Comparison of ENCODE assay signal across 9 mouse cellular contexts in genomic region chr10:121689591-121690314, GRCm38 (mm10). TPM values are rescaled to one million over a fixed set of nuclear protein-coding genes. Genes with fewer than 3 reads are reported as not detected.
DNase-seq lines count a peak whose midpoint lies in the region; ATAC-seq and TF ChIP-seq lines count a peak whose summit lies in the region.
"Had no signal": no experiment of that assay in that cellular context is flagged by ENCODE, and none has a peak within 500 bp of the region (broad histone marks: within the 10 kb centered on the region; RNA-seq: fewer than 3 reads in every experiment).

No protein-coding gene starts in this region.

- no peak for TF ChIP-seq POLR2A in CH12.LX (IDR thresholded peaks at IDR 0.05; ENCODE audit: low read depth, low read length)
- no peak for TF ChIP-seq POLR2A in bone marrow macrophage, adult 2 months (IDR thresholded peaks at IDR 0.05; ENCODE audit: borderline replicate concordance, low read depth, low read length)
- TF ChIP-seq POLR2A in limb, embryonic 14.5 days (IDR thresholded peaks at IDR 0.05; ENCODE audit: borderline replicate concordance, extremely low read depth, insufficient read depth, insufficient read length): no peak

- TF ChIP-seq RAD21 in CH12.LX (IDR thresholded peaks at IDR 0.05; ENCODE audit: low read depth, low read length): peak; percentile 43

- H3K79me2 ChIP-seq in CH12.LX (replicated peaks; ENCODE audit: control insufficient read depth, extremely low read depth, insufficient read depth, poor library complexity, severe bottlenecking): no peaks in the 10 kb centered on the region

- H3K9ac ChIP-seq in CH12.LX (ENCODE audit: insufficient read depth, low read depth): no peak overlapping the region
- H3K9ac ChIP-seq in heart, embryonic 14.5 days (ENCODE audit: low read length): no peak overlapping the region
- no peak overlapping the region for H3K9ac ChIP-seq in kidney, embryonic 16.5 days (replicated peaks; ENCODE audit: low read length)
- no peak overlapping the region for H3K9ac ChIP-seq in limb, embryonic 14.5 days (ENCODE audit: low read depth, low read length, severe bottlenecking)
- no peak overlapping the region for H3K9ac ChIP-seq in stomach, postnatal 0 days (ENCODE audit: low read length)

- dilution Hi-C loops in CH12.LX (cut with MboI; ENCODE audit: extremely low pct_ligation_motif_present, extremely low pct_unique_long_range_greater_than_20kb, low sequenced_read_pairs): no loop called here

- H3K27ac ChIP-seq in CH12.LX (ENCODE audit: insufficient read depth, low read depth): no peak overlapping the region
- no peak overlapping the region for H3K27ac ChIP-seq in bone marrow macrophage, adult 2 months (ENCODE audit: insufficient read depth, low read depth, low read length)
- no peak overlapping the region for H3K27ac ChIP-seq in heart, embryonic 14.5 days (replicated peaks in 1 of 2; ENCODE audit: control insufficient read depth in 1 of 2, insufficient read depth in 1 of 2, low read depth in 2 of 2, low read length in 2 of 2)
- H3K27ac ChIP-seq in kidney, embryonic 16.5 days (ENCODE audit: low read length): no peak overlapping the region
- H3K27ac ChIP-seq in limb, embryonic 14.5 days (replicated peaks; ENCODE audit: low read depth, low read length): no peak overlapping the region
- no peak overlapping the region for H3K27ac ChIP-seq in stomach, postnatal 0 days (replicated peaks)

- H3K4me1 ChIP-seq in CH12.LX (ENCODE audit: control insufficient read depth in 1 of 2, insufficient read depth in 2 of 2): peaks cover 0 to 3% of the 10 kb centered on the region in 2 experiments; a peak in 1 of 4 replicates
- H3K4me1 ChIP-seq in bone marrow macrophage, adult 2 months (ENCODE audit: control insufficient read depth, insufficient read depth, low read length): no peaks in the 10 kb centered on the region
- no peaks in the 10 kb centered on the region for H3K4me1 ChIP-seq in heart, embryonic 14.5 days (ENCODE audit: control insufficient read depth in 2 of 2, insufficient read depth in 2 of 2, low read length in 2 of 2)
- peaks cover 6% of the 10 kb centered on the region for H3K4me1 ChIP-seq in kidney, embryonic 16.5 days (ENCODE audit: insufficient read depth, low read length)
- H3K4me1 ChIP-seq in limb, embryonic 14.5 days (ENCODE audit: control insufficient read depth, insufficient read depth, low read length): peaks cover 3% of the 10 kb centered on the region; the same call in 1 of the 2 replicates
- H3K4me1 ChIP-seq in stomach, postnatal 0 days (replicated peaks; ENCODE audit: control insufficient read depth, insufficient read depth): no peaks in the 10 kb centered on the region

- H3K27me3 ChIP-seq in CH12.LX (replicated peaks): no peaks in the 10 kb centered on the region
- H3K27me3 ChIP-seq in heart, embryonic 14.5 days (ENCODE audit: control insufficient read depth, insufficient read depth, low read length): no peaks in the 10 kb centered on the region; the same call in 1 of the 2 replicates
- no peaks in the 10 kb centered on the region for H3K27me3 ChIP-seq in kidney, embryonic 16.5 days (ENCODE audit: insufficient read depth, low read length)
- H3K27me3 ChIP-seq in limb, embryonic 14.5 days (ENCODE audit: control insufficient read depth, insufficient read depth, low read length): no peaks in the 10 kb centered on the region
- H3K27me3 ChIP-seq in stomach, postnatal 0 days (ENCODE audit: control insufficient read depth, insufficient read depth, low read length): no peaks in the 10 kb centered on the region

- no peaks in the 10 kb centered on the region for H3K36me3 ChIP-seq in CH12.LX (replicated peaks in 1 of 2; ENCODE audit: control insufficient read depth in 1 of 2, insufficient read depth in 1 of 2, low read length in 1 of 2)
- no peaks in the 10 kb centered on the region for H3K36me3 ChIP-seq in heart, embryonic 14.5 days (ENCODE audit: control insufficient read depth, insufficient read depth, low read length)
- no peaks in the 10 kb centered on the region for H3K36me3 ChIP-seq in kidney, embryonic 16.5 days (ENCODE audit: insufficient read depth, low read length)
- H3K36me3 ChIP-seq in limb, embryonic 14.5 days (ENCODE audit: control insufficient read depth, insufficient read depth, low read length): no peaks in the 10 kb centered on the region
- H3K36me3 ChIP-seq in stomach, postnatal 0 days (ENCODE audit: control insufficient read depth, insufficient read depth, low read length): no peaks in the 10 kb centered on the region

- H3K9me3 ChIP-seq in CH12.LX (replicated peaks; ENCODE audit: low read length): peaks cover 2% of the 10 kb centered on the region
- no peaks in the 10 kb centered on the region for H3K9me3 ChIP-seq in heart, embryonic 14.5 days (ENCODE audit: control insufficient read depth, low read length)
- no peaks in the 10 kb centered on the region for H3K9me3 ChIP-seq in kidney, embryonic 16.5 days (ENCODE audit: low read length)
- no peaks in the 10 kb centered on the region for H3K9me3 ChIP-seq in limb, embryonic 14.5 days (ENCODE audit: control insufficient read depth, low read length)
- no peaks in the 10 kb centered on the region for H3K9me3 ChIP-seq in stomach, postnatal 0 days (ENCODE audit: control insufficient read depth, low read length)

- peak; percentile 64; the same call in 1 of the 2 replicates for ATAC-seq in erythroblast, adult 5-6 weeks (replicated peaks; ENCODE audit: low FRiP score, poor library complexity, severe bottlenecking)
- ATAC-seq in heart, embryonic 14.5 days (ENCODE audit: insufficient number of reproducible peaks, insufficient read depth, low FRiP score, low read depth): peak; percentile 38; the same call in 1 of the 2 replicates
- ATAC-seq in kidney, embryonic 16.5 days (ENCODE audit: low FRiP score, low TSS enrichment): peak; percentile 76
- peak; percentile 67 for ATAC-seq in limb, embryonic 14.5 days (ENCODE audit: low FRiP score, low read depth)
- peak; percentile 64 for ATAC-seq in monocyte, adult 5-6 weeks (replicated peaks; ENCODE audit: insufficient number of reproducible peaks, low FRiP score, low TSS enrichment, poor library complexity, severe bottlenecking)
- peak; percentile 87 for ATAC-seq in stomach, postnatal 0 days (ENCODE audit: low FRiP score, low TSS enrichment)

- 21% methylated on average over 15 of the region's 15 CpGs for WGBS in heart, embryonic 14.5 days
- 17% methylated on average over 15 of the region's 15 CpGs for WGBS in kidney, embryonic 16.5 days
- WGBS in limb, embryonic 14.5 days: 15% methylated on average over 15 of the region's 15 CpGs
- WGBS in stomach, postnatal 0 days: 16% methylated on average over 15 of the region's 15 CpGs

- in situ Hi-C loops in CH12.LX (cut with MboI; ENCODE audit: low pct_ligation_motif_present, low pct_unique_long_range_greater_than_20kb, low sequenced_read_pairs): loop anchor here (10.0 to 25.0 kb wide), 2 partner anchors 75 to 848 kb away; no protein-coding TSS in a partner anchor

- no peak overlapping the region for H3K4me2 ChIP-seq in CH12.LX (ENCODE audit: insufficient read depth, low read depth, poor library complexity, severe bottlenecking)
- H3K4me2 ChIP-seq in heart, embryonic 14.5 days (ENCODE audit: low read length): no peak overlapping the region
- H3K4me2 ChIP-seq in kidney, embryonic 16.5 days (replicated peaks; ENCODE audit: low read depth, low read length): no peak overlapping the region
- H3K4me2 ChIP-seq in limb, embryonic 14.5 days (replicated peaks; ENCODE audit: low read depth, low read length, severe bottlenecking): no peak overlapping the region
- no peak overlapping the region for H3K4me2 ChIP-seq in stomach, postnatal 0 days (replicated peaks; ENCODE audit: low read depth)

- TF ChIP-seq EP300 in CH12.LX (IDR thresholded peaks at IDR 0.05; ENCODE audit: low read length): no peak
- TF ChIP-seq EP300 in stomach, postnatal 0 days (optimal IDR thresholded peaks at IDR 0.05): no peak

- no peak overlapping the region for H3K4me3 ChIP-seq in CH12.LX (replicated peaks in 1 of 3; ENCODE audit: low read depth in 2 of 3, low read length in 2 of 3, poor library complexity in 1 of 3)
- no peak overlapping the region for H3K4me3 ChIP-seq in bone marrow macrophage, adult 2 months (ENCODE audit: insufficient read depth, low read length)
- H3K4me3 ChIP-seq in heart, embryonic 14.5 days (ENCODE audit: control insufficient read depth in 1 of 2, insufficient read depth in 1 of 2, low read depth in 1 of 2, low read length in 2 of 2): no peak overlapping the region
- no peak overlapping the region for H3K4me3 ChIP-seq in kidney, embryonic 16.5 days (ENCODE audit: low read length)
- no peak overlapping the region for H3K4me3 ChIP-seq in limb, embryonic 14.5 days (replicated peaks; ENCODE audit: low read length)
- H3K4me3 ChIP-seq in stomach, postnatal 0 days (ENCODE audit: low read depth, low read length): no peak overlapping the region

- peak; percentile 61 to 64 for TF ChIP-seq CTCF in CH12.LX (conservative IDR thresholded peaks at IDR 0.05 in 1 of 2, IDR thresholded peaks at IDR 0.05 in 1 of 2; ENCODE audit: low read depth in 2 of 2, low read length in 2 of 2)
- TF ChIP-seq CTCF in bone marrow macrophage, adult 2 months (IDR thresholded peaks at IDR 0.05; ENCODE audit: low read depth, low read length): peak; percentile 33; the same call in 1 of the 2 replicates
- TF ChIP-seq CTCF in stomach, postnatal 0 days (IDR thresholded peaks at IDR 0.05; ENCODE audit: low read depth): peak; percentile 93

- peak; percentile 29 for DNase-seq in CH12.LX (ENCODE audit: extremely low read depth)
- peak; percentile 91 for DNase-seq in limb, embryonic 14.5 days (ENCODE audit: low spot score)
- peak; percentile 77 for DNase-seq in stomach, postnatal 0 days (ENCODE audit: low spot score)

RNA-seq across cellular contexts. Expression of gene D930020B18Rik, which starts 48.4 kb away (rescaled TPM):
- total RNA-seq in CH12.LX (2012; rRNA removed) (not detected in 2 replicates), CH12.LX (2014; rRNA removed) (not detected in 2 replicates)
- polyA plus RNA-seq in CH12.LX (2012; ENCODE audit: insufficient read length, low read depth): not detected in 2 replicates
- not detected in 2 replicates for polyA plus RNA-seq in bone marrow macrophage, adult 2 months (2012; ENCODE audit: insufficient read depth, insufficient read length, missing spikeins)
- total RNA-seq in erythroblast, adult 5-6 weeks (2015; ENCODE audit: low replicate concordance): not detected in 2 replicates
- total RNA-seq in erythroblast, adult 5-6 weeks (2017; ENCODE audit: low replicate concordance): not detected in 2 replicates
- not detected in 2 replicates for polyA plus RNA-seq in heart, embryonic 14.5 days (2014; fragmentation: Nextera tagmentation; extraction: Ambion mirVana)
- 0.27 and 0.30 TPM in 2 replicates for polyA plus RNA-seq in kidney, embryonic 16.5 days (2015; fragmentation: Nextera tagmentation; extraction: Ambion mirVana)
- polyA plus RNA-seq in limb, embryonic 14.5 days (2012; rRNA removed): 1.1 and 1.4 TPM in 2 replicates
- 0.98 and 1.1 TPM in 2 replicates for polyA plus RNA-seq in limb, embryonic 14.5 days (2014; fragmentation: Nextera tagmentation; extraction: Ambion mirVana)
- not detected in 3 replicates for total RNA-seq in monocyte, adult 5-6 weeks (2017)
- polyA plus RNA-seq in stomach, postnatal 0 days (2015; fragmentation: Nextera tagmentation; extraction: Ambion mirVana): 1.2 and 1.5 TPM in 2 replicates
- polyA plus RNA-seq: gonadal fat pad, adult 2 months had no signal

RNA-seq across cellular contexts. Expression of gene BC048403, which starts 50.0 kb away (rescaled TPM):
- total RNA-seq in CH12.LX (2012; rRNA removed) (4.0 and 5.9 TPM in 2 replicates), CH12.LX (2014; rRNA removed) (1.9 and 2.2 TPM in 2 replicates)
- polyA plus RNA-seq in CH12.LX (2012; ENCODE audit: insufficient read length, low read depth): 9.2 and 11.9 TPM in 2 replicates
- 4.8 and 7.5 TPM in 2 replicates for polyA plus RNA-seq in bone marrow macrophage, adult 2 months (2012; ENCODE audit: insufficient read depth, insufficient read length, missing spikeins)
- 2.7 and 3.8 TPM in 2 replicates for total RNA-seq in erythroblast, adult 5-6 weeks (2015; ENCODE audit: low replicate concordance)
- 0.77 and 0.84 TPM in 2 replicates for total RNA-seq in erythroblast, adult 5-6 weeks (2017; ENCODE audit: low replicate concordance)
- polyA plus RNA-seq in heart, embryonic 14.5 days (2014; fragmentation: Nextera tagmentation; extraction: Ambion mirVana): 2.5 and 2.7 TPM in 2 replicates
- 2.4 and 2.7 TPM in 2 replicates for polyA plus RNA-seq in kidney, embryonic 16.5 days (2015; fragmentation: Nextera tagmentation; extraction: Ambion mirVana)
- 5.5 and 6.6 TPM in 2 replicates for polyA plus RNA-seq in limb, embryonic 14.5 days (2012; rRNA removed)
- 3.9 and 4.0 TPM in 2 replicates for polyA plus RNA-seq in limb, embryonic 14.5 days (2014; fragmentation: Nextera tagmentation; extraction: Ambion mirVana)
- 2.6 to 4.1 TPM (median 2.8 TPM) in 3 replicates for total RNA-seq in monocyte, adult 5-6 weeks (2017)
- polyA plus RNA-seq in stomach, postnatal 0 days (2015; fragmentation: Nextera tagmentation; extraction: Ambion mirVana): 2.4 and 2.7 TPM in 2 replicates

Comparison
In these comparisons a context has a peak if more than half of its experiments do, and no peak if none do; other contexts are left out.
1. DNase-seq: peak in every context shown above with its lines; median percentile 91 in limb, embryonic 14.5 days; 77 in stomach, postnatal 0 days; 29 in CH12.LX.
2. CTCF ChIP-seq: peak in every context shown above with its lines; median percentile 93 in stomach, postnatal 0 days; 62 in CH12.LX; 33 in bone marrow macrophage, adult 2 months.